Mouse (Mus musculus): ENCODE measurements around the gene D16Ertd472e.

The D16Ertd472e gene

GRCm38 (mm10) chr16:78576478-78577084 is at the start of gene D16Ertd472e:
Gene D16Ertd472e (minus strand): TSS chr16:78576708.
- peak; percentile 81 to 82 for DNase-seq

- no peak for DNase-seq
Observed at GRCm38 (mm10) chr16:78622755-78623154, 46.2 kb upstream of the D16Ertd472e start.

- no peak for DNase-seq
Observed at GRCm38 (mm10) chr16:78619386-78619785, 42.9 kb upstream of the D16Ertd472e start.

- DNase-seq, result no peak
Observed at GRCm38 (mm10) chr16:78617757-78618532, 41.4 kb upstream of the D16Ertd472e start.

- no peak for DNase-seq
Observed at GRCm38 (mm10) chr16:78606202-78606601, 29.7 kb upstream of the D16Ertd472e start.

- no peak for DNase-seq
Observed at GRCm38 (mm10) chr16:78598919-78599318, 22.4 kb upstream of the D16Ertd472e start.

GRCm38 (mm10) chr16:78596381-78596780 is 19.9 kb upstream of the D16Ertd472e start:
- no peak for DNase-seq

- peak; percentile 15 to 49 for DNase-seq
Observed at GRCm38 (mm10) chr16:78595821-78596220, 19.3 kb upstream of the D16Ertd472e start.

GRCm38 (mm10) chr16:78594154-78594553 is 17.6 kb upstream of the D16Ertd472e start:
- no peak for DNase-seq

- no peak for DNase-seq
Observed at GRCm38 (mm10) chr16:78591130-78591529, 14.6 kb upstream of the D16Ertd472e start.

GRCm38 (mm10) chr16:78588821-78589220 is 12.3 kb upstream of the D16Ertd472e start:
- DNase-seq, result no peak

- no peak for DNase-seq
Observed at GRCm38 (mm10) chr16:78586621-78587020, 10.1 kb upstream of the D16Ertd472e start.

- no peak for DNase-seq
Observed at GRCm38 (mm10) chr16:78585664-78586397, 9.3 kb upstream of the D16Ertd472e start.

- no peak for DNase-seq
Observed at GRCm38 (mm10) chr16:78585163-78585562, 8.7 kb upstream of the D16Ertd472e start.

- DNase-seq, result no peak
Observed at GRCm38 (mm10) chr16:78583968-78584367, 7.5 kb upstream of the D16Ertd472e start.

- no peak for DNase-seq
Observed at GRCm38 (mm10) chr16:78580387-78580786, 3.9 kb upstream of the D16Ertd472e start.

GRCm38 (mm10) chr16:78579386-78579785 is 2.9 kb upstream of the D16Ertd472e start:
- no peak for DNase-seq

- peak in 1 of 2 experiments; percentile 36 for DNase-seq
Observed at GRCm38 (mm10) chr16:78577085-78577671, 670 bp upstream of the D16Ertd472e start.

GRCm38 (mm10) chr16:78575852-78576477 is 543 bp downstream of the D16Ertd472e start:
- no peak for DNase-seq

GRCm38 (mm10) chr16:78575190-78575851 is 1.2 kb downstream of the D16Ertd472e start:
- no peak for DNase-seq

- DNase-seq, result no peak
Observed at GRCm38 (mm10) chr16:78574241-78574640, 2.3 kb downstream of the D16Ertd472e start.

- no peak for DNase-seq
Observed at GRCm38 (mm10) chr16:78573016-78573415, 3.5 kb downstream of the D16Ertd472e start.

Data from thymus, adult 18-20 months (tissue).